Comparison of ENCODE assay signal across 13 mouse cellular contexts in genomic region chr14:121097640-121098435, GRCm38 (mm10).
DNase-seq lines count a peak whose midpoint lies in the region; ATAC-seq and TF ChIP-seq lines count a peak whose summit lies in the region.
"Had no signal": no experiment of that assay in that cellular context is flagged by ENCODE, and none has a peak within 500 bp of the region (broad histone marks: within the 10 kb centered on the region; RNA-seq: fewer than 3 reads in every experiment).

No protein-coding gene starts in this region.

- H3K4me1 ChIP-seq in forebrain, postnatal 0 days (ENCODE audit: insufficient read depth), result no peaks in the 10 kb centered on the region
- no peaks in the 10 kb centered on the region for H3K4me1 ChIP-seq in forebrain, embryonic 11.5 days (replicated peaks; ENCODE audit: control insufficient read depth, insufficient read depth, low read length)
- peaks cover 39% of the 10 kb centered on the region for H3K4me1 ChIP-seq in kidney, adult 2 months (ENCODE audit: control insufficient read depth, insufficient read depth, low read length)

- no peaks in the 10 kb centered on the region for H3K36me3 ChIP-seq in forebrain, postnatal 0 days (ENCODE audit: insufficient read depth)
- no peaks in the 10 kb centered on the region for H3K36me3 ChIP-seq in forebrain, embryonic 11.5 days (ENCODE audit: control insufficient read depth, insufficient read depth, low read length)
- no peaks in the 10 kb centered on the region for H3K36me3 ChIP-seq in kidney, adult 2 months (ENCODE audit: control insufficient read depth, insufficient read depth, low read length)

- H3K9ac ChIP-seq in forebrain, postnatal 0 days, result no peak overlapping the region
- no peak overlapping the region for H3K9ac ChIP-seq in forebrain, embryonic 11.5 days (ENCODE audit: low read length)
- H3K9ac ChIP-seq: neural tube, embryonic 15.5 days had no signal

- H3K4me3 ChIP-seq in forebrain, postnatal 0 days (ENCODE audit: low read depth, low read length), result no peak overlapping the region
- H3K4me3 ChIP-seq in forebrain, embryonic 11.5 days (ENCODE audit: low read depth, low read length), result no peak overlapping the region
- H3K4me3 ChIP-seq in kidney, adult 2 months (ENCODE audit: insufficient read depth, low read depth, low read length), result no peak overlapping the region
- H3K4me3 ChIP-seq: neural tube, embryonic 15.5 days had no signal

- DNase-seq in forebrain, postnatal 0 days, result no peak
- DNase-seq in forebrain, embryonic 11.5 days (ENCODE audit: low spot score), result no peak
- DNase-seq in kidney, adult 2 months, result no peak
- DNase-seq in kidney, postnatal 14 days, result no peak
- peak; percentile 17 to 29 for DNase-seq in lung, postnatal 4 days
- no peak for DNase-seq in lung, adult 18-20 months
- no peak for DNase-seq in retina, embryonic 14.5 days (ENCODE audit: low spot score)
- no peak for DNase-seq in right cerebral cortex, postnatal 4 days
- DNase-seq: adrenal gland, postnatal 14 days; cerebellum, postnatal 14 days; layer of hippocampus, adult 9-11 months had no signal

- H3K4me2 ChIP-seq in forebrain, postnatal 0 days (ENCODE audit: low read depth), result no peak overlapping the region
- H3K4me2 ChIP-seq in forebrain, embryonic 11.5 days (ENCODE audit: low read depth, low read length, severe bottlenecking), result no peak overlapping the region
- H3K4me2 ChIP-seq: neural tube, embryonic 15.5 days had no signal

- no peaks in the 10 kb centered on the region for H3K27me3 ChIP-seq in forebrain, postnatal 0 days (ENCODE audit: insufficient read depth, low read length)
- H3K27me3 ChIP-seq in forebrain, embryonic 11.5 days (ENCODE audit: control insufficient read depth, insufficient read depth, low read length), result no peaks in the 10 kb centered on the region
- no peaks in the 10 kb centered on the region for H3K27me3 ChIP-seq in kidney, adult 2 months (replicated peaks; ENCODE audit: control insufficient read depth, insufficient read depth, low read length)
- H3K27me3 ChIP-seq: neural tube, embryonic 15.5 days had no signal

- no peak for TF ChIP-seq CTCF in forebrain, postnatal 0 days (IDR thresholded peaks at IDR 0.05; ENCODE audit: low read depth)
- TF ChIP-seq CTCF in kidney, adult 2 months (conservative IDR thresholded peaks at IDR 0.05; ENCODE audit: insufficient read depth, insufficient read length, low read depth, low read length), result no peak

- WGBS in forebrain, postnatal 0 days, result 84% methylated on average over 12 of the region's 12 CpGs
- WGBS in forebrain, embryonic 11.5 days, result 85% methylated on average over 12 of the region's 12 CpGs
- 53% methylated on average over 12 of the region's 12 CpGs for WGBS in kidney, adult 2 months

- TF ChIP-seq POLR2A in kidney, adult 2 months (IDR thresholded peaks at IDR 0.05; ENCODE audit: low read depth, low read length), result no peak

- H3K9me3 ChIP-seq in forebrain, postnatal 0 days (ENCODE audit: low read length), result no peaks in the 10 kb centered on the region
- no peaks in the 10 kb centered on the region for H3K9me3 ChIP-seq in forebrain, embryonic 11.5 days (ENCODE audit: control insufficient read depth, low read length)
- H3K9me3 ChIP-seq: neural tube, embryonic 15.5 days had no signal

- 0 out of 2 replicates have a peak overlapping the region, but pooled peaks have one; percentile 45 for H3K27ac ChIP-seq in forebrain, postnatal 0 days (ENCODE audit: low read depth, low read length)
- no peak overlapping the region for H3K27ac ChIP-seq in forebrain, embryonic 11.5 days (ENCODE audit: low read depth, low read length)
- peak overlapping the region; percentile 60 for H3K27ac ChIP-seq in kidney, adult 2 months (ENCODE audit: insufficient read depth, low read depth, low read length)
- H3K27ac ChIP-seq: neural tube, embryonic 15.5 days had no signal

- no peak for ATAC-seq in forebrain, postnatal 0 days
- no peak for ATAC-seq in forebrain, embryonic 11.5 days (replicated peaks; ENCODE audit: low FRiP score)
- ATAC-seq: forebrain, embryonic 14.5 days had no signal

Comparison
In these comparisons a context has a peak if more than half of its experiments do, and no peak if none do; other contexts are left out.
1. DNase-seq: peak in lung, postnatal 4 days (2 of 2); none in forebrain, postnatal 0 days (single experiment), forebrain, embryonic 11.5 days (single experiment), kidney, adult 2 months (single experiment), kidney, postnatal 14 days (single experiment), lung, adult 18-20 months (0 of 2), retina, embryonic 14.5 days (single experiment) and right cerebral cortex, postnatal 4 days (single experiment).